Mouse (Mus musculus): ENCODE measurements around the gene Ikzf1. TPM values are rescaled to one million over a fixed set of nuclear protein-coding genes. Genes with fewer than 3 reads are reported as not detected.

The Ikzf1 gene
- polyA plus RNA-seq, 1 experiment: 0.48 TPM

GRCm38 (mm10) chr11:11742626-11743025 is 57.8 kb downstream of the Ikzf1 start:
- Histone ChIP-seq H3K36me3 (ENCODE audit: control insufficient read depth, insufficient read depth, low read length) (no peaks in the 10 kb centered on the region), H3K27me3 (ENCODE audit: control insufficient read depth, insufficient read depth, low read length) (no peaks in the 10 kb centered on the region), H3K4me3 (ENCODE audit: control insufficient read depth, low read depth, low read length) (no peak overlapping the region), H3K4me1 (ENCODE audit: control insufficient read depth, insufficient read depth, low read length) (no peaks in the 10 kb centered on the region), H3K27ac (ENCODE audit: control insufficient read depth, insufficient read depth, low read depth, low read length) (no peak overlapping the region)
- TF ChIP-seq CTCF (IDR thresholded peaks at IDR 0.05; ENCODE audit: control insufficient read depth, insufficient read depth, insufficient replicate concordance, low read depth, low read length) (peak; percentile 26; the same call in 1 of the 2 replicates), POLR2A (IDR thresholded peaks at IDR 0.05; ENCODE audit: control insufficient read depth, low read depth, low read length) (no peak)

DNA sequence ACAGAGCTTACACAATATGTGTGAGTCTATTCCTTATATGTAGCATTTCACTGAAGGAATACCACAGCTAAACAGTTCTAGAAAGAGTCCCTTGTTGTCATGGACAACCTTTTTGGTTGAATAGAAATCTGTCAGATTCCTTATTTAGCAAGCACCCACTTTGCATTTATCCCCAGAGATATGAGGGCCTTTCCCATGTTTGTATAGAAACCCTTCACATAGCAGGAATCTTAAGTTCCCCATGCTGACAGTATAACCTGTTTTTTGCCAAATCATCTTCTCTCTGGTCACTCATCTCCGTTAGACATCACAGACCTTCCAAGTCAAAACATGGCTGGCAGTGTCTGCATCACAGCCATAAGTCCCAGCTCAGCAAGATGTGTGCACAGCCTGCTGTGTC is 59.4 kb downstream of the Ikzf1 start:
- no peaks in the 10 kb centered on the region for H3K36me3 ChIP-seq (ENCODE audit: control insufficient read depth, insufficient read depth, low read length)
- H3K27ac ChIP-seq (ENCODE audit: control insufficient read depth, insufficient read depth, low read depth, low read length): no peak overlapping the region

GRCm38 (mm10) chr11:11751091-11751490 is 66.3 kb downstream of the Ikzf1 start:
- H3K36me3 ChIP-seq (ENCODE audit: control insufficient read depth, insufficient read depth, low read length): no peaks in the 10 kb centered on the region
- TF ChIP-seq POLR2A (IDR thresholded peaks at IDR 0.05; ENCODE audit: control insufficient read depth, low read depth, low read length) (no peak), CTCF (IDR thresholded peaks at IDR 0.05; ENCODE audit: control insufficient read depth, insufficient read depth, insufficient replicate concordance, low read depth, low read length) (no peak)
- no peak overlapping the region for H3K4me3 ChIP-seq (ENCODE audit: control insufficient read depth, low read depth, low read length)
- H3K4me1 ChIP-seq (ENCODE audit: control insufficient read depth, insufficient read depth, low read length): no peaks in the 10 kb centered on the region
- no peaks in the 10 kb centered on the region for H3K27me3 ChIP-seq (ENCODE audit: control insufficient read depth, insufficient read depth, low read length)
- no peak overlapping the region for H3K27ac ChIP-seq (ENCODE audit: control insufficient read depth, insufficient read depth, low read depth, low read length)

More for the DNA sequence above, 59.4 kb downstream of the Ikzf1 start:
- Histone ChIP-seq H3K4me1 (ENCODE audit: control insufficient read depth, insufficient read depth, low read length) (no peaks in the 10 kb centered on the region), H3K4me3 (ENCODE audit: control insufficient read depth, low read depth, low read length) (no peak overlapping the region), H3K27me3 (ENCODE audit: control insufficient read depth, insufficient read depth, low read length) (no peaks in the 10 kb centered on the region)
- TF ChIP-seq POLR2A (IDR thresholded peaks at IDR 0.05; ENCODE audit: control insufficient read depth, low read depth, low read length) (no peak), CTCF (IDR thresholded peaks at IDR 0.05; ENCODE audit: control insufficient read depth, insufficient read depth, insufficient replicate concordance, low read depth, low read length) (no peak)

- Histone ChIP-seq H3K4me3 (ENCODE audit: control insufficient read depth, low read depth, low read length) (no peak overlapping the region), H3K27me3 (ENCODE audit: control insufficient read depth, insufficient read depth, low read length) (no peaks in the 10 kb centered on the region), H3K36me3 (ENCODE audit: control insufficient read depth, insufficient read depth, low read length) (no peaks in the 10 kb centered on the region), H3K27ac (ENCODE audit: control insufficient read depth, insufficient read depth, low read depth, low read length) (no peak overlapping the region), H3K4me1 (ENCODE audit: control insufficient read depth, insufficient read depth, low read length) (no peaks in the 10 kb centered on the region)
- TF ChIP-seq POLR2A (IDR thresholded peaks at IDR 0.05; ENCODE audit: control insufficient read depth, low read depth, low read length): no peak
- TF ChIP-seq CTCF (IDR thresholded peaks at IDR 0.05; ENCODE audit: control insufficient read depth, insufficient read depth, insufficient replicate concordance, low read depth, low read length): no peak
These were observed 68.1 kb downstream of the Ikzf1 start for GRCm38 (mm10) chr11:11752859-11753258.

- Histone ChIP-seq H3K27ac (ENCODE audit: control insufficient read depth, insufficient read depth, low read depth, low read length) (no peak overlapping the region), H3K36me3 (ENCODE audit: control insufficient read depth, insufficient read depth, low read length) (no peaks in the 10 kb centered on the region), H3K27me3 (ENCODE audit: control insufficient read depth, insufficient read depth, low read length) (no peaks in the 10 kb centered on the region), H3K4me3 (ENCODE audit: control insufficient read depth, low read depth, low read length) (no peak overlapping the region), H3K4me1 (ENCODE audit: control insufficient read depth, insufficient read depth, low read length) (no peaks in the 10 kb centered on the region)
- TF ChIP-seq POLR2A (IDR thresholded peaks at IDR 0.05; ENCODE audit: control insufficient read depth, low read depth, low read length): no peak
- TF ChIP-seq CTCF (IDR thresholded peaks at IDR 0.05; ENCODE audit: control insufficient read depth, insufficient read depth, insufficient replicate concordance, low read depth, low read length): no peak
These were observed 73.3 kb downstream of the Ikzf1 start for GRCm38 (mm10) chr11:11758121-11758520.

DNA sequence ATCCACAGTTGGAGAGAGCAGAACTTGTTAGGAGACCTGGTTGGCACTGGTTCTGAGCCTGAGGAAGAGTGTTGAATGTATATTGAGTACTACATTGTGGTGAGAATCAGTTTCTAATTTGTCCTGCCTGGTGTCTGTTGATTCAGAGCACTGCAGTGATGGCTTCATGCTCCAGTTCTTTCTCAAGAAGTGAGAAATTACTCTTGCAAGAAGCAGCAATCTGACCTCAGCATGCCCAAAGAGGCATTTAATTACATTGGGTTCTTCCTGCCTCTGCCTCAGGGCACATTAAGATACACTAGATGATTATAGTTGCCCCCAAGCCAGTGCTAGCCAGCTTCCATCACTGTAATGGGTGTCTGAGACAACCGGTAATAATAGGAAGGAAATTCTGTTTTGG is 74.1 kb downstream of the Ikzf1 start:
- H3K27me3 ChIP-seq (ENCODE audit: control insufficient read depth, insufficient read depth, low read length): no peaks in the 10 kb centered on the region
- no peak for TF ChIP-seq CTCF (IDR thresholded peaks at IDR 0.05; ENCODE audit: control insufficient read depth, insufficient read depth, insufficient replicate concordance, low read depth, low read length)
- TF ChIP-seq POLR2A (IDR thresholded peaks at IDR 0.05; ENCODE audit: control insufficient read depth, low read depth, low read length): no peak
- no peak overlapping the region for H3K27ac ChIP-seq (ENCODE audit: control insufficient read depth, insufficient read depth, low read depth, low read length)
- no peaks in the 10 kb centered on the region for H3K4me1 ChIP-seq (ENCODE audit: control insufficient read depth, insufficient read depth, low read length)
- no peaks in the 10 kb centered on the region for H3K36me3 ChIP-seq (ENCODE audit: control insufficient read depth, insufficient read depth, low read length)
- no peak overlapping the region for H3K4me3 ChIP-seq (ENCODE audit: control insufficient read depth, low read depth, low read length)

DNA sequence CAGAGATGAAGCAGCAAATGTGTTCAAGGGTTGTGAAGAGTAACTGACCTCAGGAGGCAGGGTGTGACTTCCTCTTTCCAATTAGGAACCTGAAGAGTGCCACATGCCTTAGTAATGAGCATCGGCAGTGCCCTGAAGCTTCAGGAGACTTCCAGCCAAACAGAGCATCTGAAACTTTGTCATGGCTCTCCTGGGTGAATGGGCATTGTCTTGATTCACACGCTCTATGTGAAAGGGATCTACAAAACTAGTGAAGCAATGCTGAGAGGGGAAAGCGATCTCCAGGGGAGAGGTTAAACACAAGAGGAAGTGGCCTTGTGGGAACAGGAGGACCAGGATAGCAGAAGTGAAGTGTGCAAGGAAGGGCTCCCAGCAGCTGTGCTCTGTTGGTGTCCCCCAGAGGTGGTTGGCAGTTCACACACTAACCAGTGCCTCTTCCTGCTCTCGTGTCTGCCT is 78.4 kb downstream of the Ikzf1 start:
- no peak overlapping the region for H3K27ac ChIP-seq (ENCODE audit: control insufficient read depth, insufficient read depth, low read depth, low read length)
- no peaks in the 10 kb centered on the region for H3K36me3 ChIP-seq (ENCODE audit: control insufficient read depth, insufficient read depth, low read length)
- no peak overlapping the region for H3K4me3 ChIP-seq (ENCODE audit: control insufficient read depth, low read depth, low read length)
- H3K4me1 ChIP-seq (ENCODE audit: control insufficient read depth, insufficient read depth, low read length): no peaks in the 10 kb centered on the region
- no peak for TF ChIP-seq POLR2A (IDR thresholded peaks at IDR 0.05; ENCODE audit: control insufficient read depth, low read depth, low read length)
- TF ChIP-seq CTCF (IDR thresholded peaks at IDR 0.05; ENCODE audit: control insufficient read depth, insufficient read depth, insufficient replicate concordance, low read depth, low read length): no peak
- no peaks in the 10 kb centered on the region for H3K27me3 ChIP-seq (ENCODE audit: control insufficient read depth, insufficient read depth, low read length)

DNA sequence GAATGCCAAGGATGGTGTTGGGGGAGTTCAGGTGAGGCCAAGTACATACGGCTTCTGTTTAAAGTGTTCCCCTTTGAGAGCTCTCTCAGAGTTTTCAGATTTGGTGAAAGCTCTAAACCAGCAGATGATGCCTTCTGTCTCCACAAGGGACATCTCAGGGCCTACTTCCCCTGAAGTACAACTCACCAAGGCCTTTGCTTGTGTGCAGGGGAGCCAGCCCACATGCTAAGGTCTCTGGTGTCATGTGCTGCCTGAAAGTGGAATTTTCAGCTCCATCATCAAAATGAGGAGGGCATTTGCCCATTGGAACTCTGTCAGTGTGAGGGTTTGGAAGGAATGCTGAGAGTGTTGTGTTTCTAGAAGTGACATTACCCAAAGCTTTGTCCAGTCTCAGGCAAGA is 80.6 kb downstream of the Ikzf1 start:
- H3K4me1 ChIP-seq (ENCODE audit: control insufficient read depth, insufficient read depth, low read length): peaks cover 3% of the 10 kb centered on the region
- H3K27me3 ChIP-seq (ENCODE audit: control insufficient read depth, insufficient read depth, low read length): no peaks in the 10 kb centered on the region
- no peak overlapping the region for H3K27ac ChIP-seq (ENCODE audit: control insufficient read depth, insufficient read depth, low read depth, low read length)
- no peaks in the 10 kb centered on the region for H3K36me3 ChIP-seq (ENCODE audit: control insufficient read depth, insufficient read depth, low read length)
- H3K4me3 ChIP-seq (ENCODE audit: control insufficient read depth, low read depth, low read length): no peak overlapping the region
- TF ChIP-seq POLR2A (IDR thresholded peaks at IDR 0.05; ENCODE audit: control insufficient read depth, low read depth, low read length) (no peak), CTCF (IDR thresholded peaks at IDR 0.05; ENCODE audit: control insufficient read depth, insufficient read depth, insufficient replicate concordance, low read depth, low read length) (no peak)

Measured in testis, adult 2 months (tissue).